Mouse (Mus musculus) gastrocnemius, postnatal 10 days (tissue): ENCODE measurements around the gene Atp6v1g2. TPM values are rescaled to one million over a fixed set of nuclear protein-coding genes. Genes with fewer than 3 reads are reported as not detected.

ENCODE experiments used
- DNase-seq: peaks from one replicate; pipeline ENCODE4 v3.0.0; 2021; ENCODE audit warnings: mixed read lengths
- total RNA-seq, 2 experiments: library from RNA; stranded (reverse); gene quantifications; 2 replicates each; pipeline ENCODE4 v1.2.3; 2021

Gene Atp6v1g2
- total RNA-seq, 2 experiments from 2014 or later: 2.1 to 3.3 TPM

DNA sequence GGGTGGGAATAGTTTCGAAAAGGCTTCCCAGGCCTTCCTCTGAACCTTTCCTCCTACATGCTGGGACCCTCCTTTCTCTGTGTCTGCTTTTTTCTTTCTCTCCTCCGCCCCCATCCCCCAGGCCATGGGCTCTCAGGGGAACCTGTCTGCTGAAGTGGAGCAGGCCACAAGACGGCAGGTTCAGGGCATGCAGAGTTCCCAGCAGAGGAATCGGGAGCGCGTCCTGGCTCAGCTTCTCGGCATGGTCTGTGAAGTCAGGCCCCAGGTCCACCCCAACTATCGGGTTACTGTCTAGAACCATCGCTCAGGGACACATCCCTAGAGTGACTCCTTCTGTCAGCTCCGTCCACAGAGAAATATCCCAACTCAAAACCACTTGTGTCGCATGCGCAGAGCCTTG, 4.0 kb downstream of the Atp6v1g2 start:
- no peak for DNase-seq

DNA sequence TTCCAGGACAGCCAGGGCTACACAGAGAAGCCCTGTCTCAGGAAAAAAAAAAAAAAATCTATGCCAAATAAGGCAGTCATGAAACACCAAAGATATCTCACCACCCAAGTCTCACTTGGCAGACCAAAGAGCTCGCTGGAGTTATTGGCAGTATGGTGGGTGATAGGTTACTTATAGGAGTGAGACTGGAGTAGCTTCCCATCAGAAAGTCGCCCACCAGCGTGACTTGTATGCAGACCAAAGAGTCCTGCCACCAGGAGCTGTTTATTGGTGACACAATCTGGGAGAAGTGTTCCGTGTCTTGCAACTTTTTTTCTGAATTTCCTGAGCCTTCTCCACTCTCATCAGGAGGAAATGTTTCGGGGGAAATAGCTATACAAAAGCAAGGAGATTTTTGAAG, 6.2 kb downstream of the Atp6v1g2 start:
- no peak for DNase-seq

DNA sequence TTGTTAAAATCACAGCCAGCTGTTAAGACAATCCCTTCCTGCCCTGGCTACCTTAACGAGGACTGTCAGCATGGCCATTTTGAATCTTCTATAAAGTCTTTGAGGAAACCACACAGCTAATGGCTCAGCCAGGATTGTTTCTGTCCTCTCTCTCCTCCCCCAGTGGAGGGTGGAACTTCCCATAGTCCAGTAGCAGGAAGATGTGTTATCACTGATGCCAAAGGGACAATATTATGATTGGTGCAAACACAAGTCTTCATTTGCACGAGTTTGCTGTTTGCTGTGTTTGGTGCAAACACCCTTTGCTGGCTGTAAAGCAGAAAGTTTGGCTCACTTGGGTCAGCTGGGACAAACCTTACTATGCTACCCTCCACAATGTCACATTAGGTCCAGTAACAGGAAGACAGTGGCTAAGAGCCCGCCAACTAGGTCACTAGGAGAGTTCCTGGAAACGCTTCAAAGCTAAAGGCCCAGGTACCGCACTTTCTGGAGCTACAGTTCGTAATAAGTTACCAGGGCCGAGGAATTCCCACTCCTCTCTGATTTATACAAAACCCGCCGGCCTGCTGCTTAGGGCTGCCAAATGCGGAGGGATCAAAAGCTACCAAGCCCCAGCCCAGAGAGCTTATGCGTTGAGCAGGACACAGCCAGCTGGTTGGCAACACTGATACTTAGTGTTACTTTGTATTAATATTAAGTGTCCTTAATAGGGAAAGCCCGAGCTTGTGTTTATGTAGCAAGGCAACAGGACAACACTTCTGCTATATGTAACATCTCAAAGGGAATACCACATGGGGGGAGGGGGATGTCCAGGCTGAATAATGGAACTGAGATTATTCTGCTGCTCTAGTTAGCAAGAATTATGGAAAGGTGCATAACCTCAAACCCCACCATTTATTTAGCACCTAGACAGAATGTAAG, 7.2 kb downstream of the Atp6v1g2 start:
- DNase-seq: no peak

DNA sequence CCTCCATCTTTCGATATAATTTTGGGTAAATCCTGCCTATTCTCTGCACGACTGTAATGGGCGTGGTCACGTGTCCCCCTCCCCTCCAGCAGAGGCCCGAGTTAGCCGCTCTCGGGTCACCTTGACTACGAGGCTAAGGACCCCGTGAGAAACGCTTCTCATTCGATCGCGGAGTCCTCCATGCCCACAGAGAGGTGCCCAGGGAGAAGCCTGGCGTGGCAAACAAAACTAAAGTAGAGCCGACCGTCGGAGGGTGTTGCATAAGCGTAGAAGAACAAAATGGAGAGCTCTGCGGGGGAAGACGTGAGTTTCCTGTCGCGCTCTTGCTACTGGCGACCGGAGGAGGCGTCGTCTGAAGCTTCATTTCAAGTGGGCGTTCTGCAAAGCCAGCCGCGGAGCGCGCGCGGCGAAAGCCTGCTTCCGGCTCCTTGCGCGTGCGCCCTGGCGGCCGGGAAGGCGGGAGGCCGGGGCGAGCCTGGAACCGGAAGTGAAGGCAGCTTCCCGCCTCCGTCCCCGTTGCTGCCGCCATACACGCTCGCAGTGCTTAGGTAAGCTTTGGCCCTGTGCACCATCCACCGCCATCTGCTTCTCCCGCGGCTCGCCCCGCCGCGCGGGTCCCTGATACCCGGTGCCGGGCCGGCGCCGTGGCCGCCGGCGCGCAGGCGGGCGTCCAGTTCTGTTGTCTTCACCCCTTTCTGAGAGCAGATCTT, 8.0 kb downstream of the Atp6v1g2 start, which contains the start of gene Ddx39b:
Gene Ddx39b, plus strand, starts transcription at position 442 of the 710 bp plus-strand sequence.
- DNase-seq: peak; percentile 94

DNA sequence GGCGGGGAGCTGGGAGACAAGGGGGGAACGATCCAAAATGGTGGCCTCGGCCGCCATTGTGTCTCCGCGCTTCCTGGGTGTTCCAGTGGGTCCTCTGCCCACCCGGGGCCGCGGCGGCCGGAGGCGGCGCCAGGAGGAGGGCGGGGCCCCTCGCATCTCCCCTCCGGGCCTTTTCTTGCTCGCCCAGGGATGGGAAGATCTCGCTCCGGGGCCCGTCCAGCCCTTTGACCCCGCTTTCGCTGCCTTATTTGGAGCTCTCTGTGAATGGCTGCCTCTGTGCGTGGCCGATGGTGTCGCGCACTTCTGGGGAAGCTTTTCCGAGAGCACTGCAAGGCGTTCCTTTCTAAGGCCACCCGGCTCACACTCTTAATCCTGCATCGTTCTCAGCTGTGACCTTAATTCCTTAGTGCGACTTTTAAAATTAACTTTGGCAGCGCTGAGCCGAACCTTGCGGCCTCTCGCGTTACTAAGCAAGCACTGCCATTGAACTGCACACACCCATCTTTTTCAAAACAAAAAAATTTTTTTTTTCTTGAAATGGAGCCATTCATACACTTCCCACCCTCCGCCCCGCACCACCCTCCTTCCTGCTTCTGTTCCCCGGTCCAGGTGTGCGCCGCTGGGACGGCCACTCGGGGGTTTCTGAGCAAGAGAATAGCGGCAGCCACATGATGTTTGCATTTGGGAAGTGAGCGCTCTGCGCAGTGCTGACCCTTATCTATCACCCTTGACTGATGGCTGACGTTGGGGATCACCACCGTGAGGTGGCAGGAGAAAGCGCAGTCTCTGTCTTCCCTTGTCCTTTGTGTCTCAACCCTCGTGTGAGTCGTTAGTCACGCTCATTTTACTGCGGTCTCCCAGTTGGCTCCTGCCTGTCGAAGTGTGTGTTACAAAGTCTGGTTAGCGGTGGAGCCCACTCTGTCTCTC, 8.8 kb downstream of the Atp6v1g2 start:
- DNase-seq: peak; percentile 70

DNA sequence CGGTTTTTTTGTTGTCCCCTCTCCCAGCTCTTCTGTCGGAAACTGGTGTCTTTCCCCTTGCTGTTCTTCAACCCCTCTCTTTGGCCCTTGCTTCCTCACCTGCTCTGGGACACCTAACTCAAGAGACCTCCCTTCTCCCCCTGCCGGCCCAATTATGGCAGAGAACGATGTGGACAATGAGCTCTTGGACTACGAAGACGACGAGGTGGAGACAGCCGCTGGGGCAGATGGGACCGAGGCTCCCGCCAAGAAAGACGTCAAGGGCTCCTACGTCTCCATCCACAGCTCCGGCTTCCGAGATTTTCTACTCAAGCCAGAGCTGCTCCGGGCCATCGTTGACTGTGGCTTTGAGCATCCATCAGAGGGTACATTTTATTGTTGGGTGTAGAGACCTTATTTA, 9.6 kb downstream of the Atp6v1g2 start:
- DNase-seq: peak; percentile 60

DNA sequence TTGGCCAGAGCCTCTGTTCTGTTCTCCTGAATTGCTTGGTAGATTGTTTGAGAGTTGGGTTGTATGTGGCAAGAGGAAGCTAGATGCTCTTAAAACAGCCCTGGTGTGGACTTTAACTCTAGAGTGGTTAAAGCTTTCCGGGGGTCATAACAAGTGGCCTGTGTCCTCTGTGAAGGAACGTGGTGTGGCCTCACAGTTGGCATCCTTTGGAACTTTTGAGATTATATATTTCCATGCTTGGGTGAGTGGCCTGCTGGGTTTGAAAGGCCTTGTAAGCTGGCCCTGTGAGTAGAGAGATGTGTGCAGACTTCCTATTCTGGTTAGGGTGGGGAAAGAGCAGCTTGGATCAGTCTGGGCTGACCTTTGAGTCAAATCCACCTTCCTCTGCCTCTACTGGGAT, 11.5 kb downstream of the Atp6v1g2 start:
- no peak for DNase-seq

DNA sequence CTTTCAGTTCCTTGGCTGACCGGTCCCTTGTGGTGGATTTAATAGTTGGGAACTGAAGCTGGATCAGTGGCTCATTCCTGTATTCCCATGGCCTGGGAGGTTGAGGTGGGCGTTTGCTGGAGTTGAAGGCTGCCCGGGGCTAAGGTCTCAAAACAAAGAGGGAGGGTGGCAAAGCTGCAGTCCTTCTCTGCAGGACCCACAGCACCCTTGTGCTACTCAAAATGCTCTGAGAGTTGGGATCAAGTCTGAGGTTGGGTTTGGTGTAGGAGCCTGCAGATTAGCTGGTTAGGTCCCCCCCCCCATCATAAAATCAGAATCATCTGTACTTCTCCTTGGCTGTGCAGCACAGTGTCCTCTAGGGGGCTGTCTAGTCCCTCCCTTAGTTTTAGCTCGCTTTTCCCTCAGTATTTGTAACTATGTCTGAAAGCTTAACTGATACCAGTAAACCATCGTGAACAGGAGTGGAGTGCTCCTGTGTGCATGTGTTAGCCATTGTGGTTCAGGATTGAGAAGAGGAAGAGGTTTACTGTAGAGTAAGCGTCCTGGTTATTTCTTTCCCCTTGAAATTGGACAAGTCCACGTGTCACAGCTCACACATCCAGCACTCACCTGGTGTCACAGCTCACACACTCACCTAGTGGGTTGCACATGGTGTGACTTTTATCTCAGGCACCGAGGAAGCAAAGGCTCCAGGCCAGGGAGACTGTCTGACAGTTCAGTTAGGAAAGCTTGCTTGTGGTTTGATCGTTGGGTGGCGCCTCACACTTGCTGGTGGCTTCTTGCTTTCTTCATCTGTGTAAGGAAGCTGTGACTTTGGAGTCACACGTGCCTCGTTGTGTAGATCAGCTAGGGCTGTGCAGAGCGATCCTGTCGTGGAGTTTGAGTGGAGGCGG, 12.5 kb downstream of the Atp6v1g2 start:
- no peak for DNase-seq

DNA sequence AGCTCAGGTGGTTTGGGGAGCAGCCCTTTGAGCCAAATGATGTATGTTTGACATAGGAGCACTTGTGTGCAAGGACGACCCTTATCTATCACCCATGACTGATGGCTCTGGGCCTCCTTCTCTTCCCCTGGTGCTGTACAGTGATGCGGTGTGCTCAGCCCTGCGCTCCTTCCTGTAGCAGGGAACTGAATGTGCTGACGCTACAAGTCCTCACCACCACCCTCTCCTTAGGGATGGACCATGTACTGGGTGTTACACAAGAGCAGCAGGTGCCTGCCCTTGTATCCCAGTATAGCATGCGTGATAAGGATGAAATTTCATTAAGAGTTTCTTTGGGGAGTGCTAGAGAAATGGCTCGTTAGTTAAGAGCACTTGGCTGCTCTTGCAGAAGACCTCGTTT, 13.7 kb downstream of the Atp6v1g2 start:
- DNase-seq: no peak

DNA sequence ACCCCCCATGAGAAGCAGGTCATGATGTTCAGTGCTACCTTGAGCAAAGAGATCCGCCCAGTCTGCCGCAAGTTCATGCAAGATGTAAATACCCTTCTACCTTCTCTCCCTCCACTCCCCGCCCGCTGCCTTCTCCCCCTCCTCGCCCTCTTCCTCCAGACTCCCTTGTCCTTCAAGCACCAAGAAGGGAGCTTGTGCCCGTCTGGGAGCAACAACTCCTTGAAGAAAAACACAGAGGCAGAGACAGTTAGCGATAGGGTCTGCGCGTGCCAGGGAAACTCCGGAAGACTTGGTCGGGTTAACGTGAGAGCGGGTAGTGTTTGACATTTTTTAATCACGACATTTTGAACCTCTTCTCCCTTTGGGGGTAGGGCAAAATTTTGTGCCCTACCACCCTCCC, 15.5 kb downstream of the Atp6v1g2 start:
- DNase-seq: no peak

DNA sequence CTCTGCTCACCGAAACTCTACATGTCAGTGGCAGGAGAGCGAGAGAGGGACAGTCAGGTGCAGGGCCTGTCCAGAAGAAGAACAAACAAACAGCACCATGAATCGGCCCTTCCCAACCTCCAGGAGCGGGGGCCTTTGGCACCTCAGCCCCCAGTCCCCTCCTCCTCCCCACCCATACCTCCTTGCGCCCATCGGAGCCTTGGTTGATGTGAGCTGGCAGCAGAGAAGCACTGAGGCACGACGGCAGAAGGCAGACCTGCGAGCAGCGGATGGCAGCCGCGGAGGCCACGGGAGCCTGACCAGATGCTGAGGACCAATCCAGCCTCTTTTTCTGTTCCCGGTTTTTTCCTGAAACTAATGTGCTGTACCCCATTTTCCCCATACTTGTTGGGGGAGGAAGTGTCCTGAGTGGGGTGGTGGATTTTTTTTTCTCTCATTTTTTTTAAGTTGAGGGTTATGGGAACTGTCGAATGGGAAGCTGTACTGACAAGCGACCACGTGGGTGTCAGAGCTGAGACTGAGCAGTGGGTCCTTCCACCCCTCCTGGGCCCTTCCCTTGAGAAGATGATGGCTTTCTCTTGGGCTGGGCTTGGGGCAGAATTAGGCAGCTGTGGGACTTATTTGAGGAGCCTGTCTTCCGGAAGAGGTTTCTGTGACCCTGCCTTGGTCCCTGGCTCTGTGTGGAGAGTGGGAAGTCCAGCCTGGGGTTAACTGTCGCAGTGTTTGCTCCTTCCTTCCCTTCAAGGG, 16.2 kb downstream of the Atp6v1g2 start:
- no peak for DNase-seq

DNA sequence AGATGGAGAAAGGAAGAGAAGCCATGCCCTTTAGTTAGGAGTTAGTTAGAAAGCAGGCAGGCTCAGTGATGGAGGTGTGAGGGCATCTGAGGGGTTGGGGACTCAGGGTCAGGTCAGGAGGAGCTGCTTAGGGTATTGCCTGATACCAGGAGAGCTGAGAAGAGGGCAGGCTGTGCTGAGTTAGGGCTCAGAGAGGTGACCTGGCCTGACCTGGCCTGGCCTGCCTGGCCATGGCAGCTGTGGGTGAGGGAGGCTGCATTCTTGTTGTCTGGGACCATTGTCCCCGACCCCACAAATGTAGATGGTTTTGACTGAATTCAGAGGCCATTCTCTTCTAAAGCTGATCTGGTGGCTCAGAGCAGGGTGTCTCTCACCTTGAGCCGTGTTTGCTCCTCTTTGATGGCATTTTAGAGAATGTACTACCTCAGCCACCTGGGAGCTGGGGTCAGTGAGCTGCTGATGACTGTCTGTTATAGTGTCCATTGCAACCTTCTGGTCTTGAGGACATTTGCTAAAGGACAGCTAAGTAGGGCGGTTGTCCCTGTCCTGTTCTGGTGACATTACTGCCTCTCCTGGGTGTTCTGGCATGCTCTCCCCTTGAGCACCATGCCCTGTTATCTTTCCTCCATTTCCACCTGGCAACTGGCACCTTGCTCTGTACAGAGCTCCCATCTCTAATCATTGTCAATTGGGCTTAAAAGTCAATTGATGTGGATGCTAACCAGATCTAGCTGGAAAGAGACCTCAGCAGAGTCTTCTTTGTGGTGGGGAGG, 17.1 kb downstream of the Atp6v1g2 start:
- no peak for DNase-seq

DNA sequence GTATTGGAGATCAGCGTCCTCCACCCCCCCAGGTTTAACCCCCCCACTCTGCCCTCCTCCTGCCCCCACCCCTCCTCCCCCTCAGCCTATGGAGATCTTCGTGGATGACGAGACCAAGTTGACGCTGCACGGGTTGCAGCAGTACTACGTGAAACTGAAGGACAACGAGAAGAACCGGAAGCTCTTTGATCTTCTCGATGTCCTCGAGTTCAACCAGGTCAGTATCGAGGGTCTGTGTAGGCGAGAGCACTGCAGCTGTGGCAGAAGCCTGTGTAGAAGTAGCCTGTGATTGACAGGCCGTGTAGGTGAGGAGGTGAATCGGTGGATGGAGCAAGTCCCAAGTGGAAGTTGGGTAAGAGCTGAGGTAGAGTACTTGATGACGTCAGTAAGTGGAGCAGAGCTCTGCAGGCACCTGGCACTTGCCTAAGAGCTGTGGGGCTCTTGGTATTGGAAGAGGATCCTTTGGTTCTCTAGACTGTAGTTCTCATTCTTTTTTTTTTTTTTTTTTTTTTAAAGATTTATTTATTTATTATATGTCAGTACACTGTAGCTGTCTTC, 17.8 kb downstream of the Atp6v1g2 start:
- no peak for DNase-seq

DNA sequence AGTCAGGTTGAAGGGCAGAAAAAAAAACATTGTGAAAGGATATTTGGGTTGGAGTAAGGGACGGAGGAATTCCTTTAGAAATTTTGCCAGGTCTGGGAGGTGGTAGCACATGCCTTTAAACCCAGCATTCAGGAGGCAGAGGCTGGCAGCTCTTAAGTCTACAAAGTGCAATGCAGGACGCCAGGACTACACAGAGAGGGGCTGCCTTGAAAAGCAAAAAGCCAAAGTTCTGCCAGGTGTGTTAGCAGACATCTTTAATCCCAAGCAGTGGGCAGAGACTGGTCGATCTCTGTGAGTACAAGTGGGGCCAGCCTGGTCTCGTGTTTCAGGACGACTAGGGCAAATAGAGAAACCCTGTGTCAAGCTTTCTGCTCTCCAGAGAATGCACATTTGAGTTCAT, 18.5 kb downstream of the Atp6v1g2 start:
- no peak for DNase-seq

DNA sequence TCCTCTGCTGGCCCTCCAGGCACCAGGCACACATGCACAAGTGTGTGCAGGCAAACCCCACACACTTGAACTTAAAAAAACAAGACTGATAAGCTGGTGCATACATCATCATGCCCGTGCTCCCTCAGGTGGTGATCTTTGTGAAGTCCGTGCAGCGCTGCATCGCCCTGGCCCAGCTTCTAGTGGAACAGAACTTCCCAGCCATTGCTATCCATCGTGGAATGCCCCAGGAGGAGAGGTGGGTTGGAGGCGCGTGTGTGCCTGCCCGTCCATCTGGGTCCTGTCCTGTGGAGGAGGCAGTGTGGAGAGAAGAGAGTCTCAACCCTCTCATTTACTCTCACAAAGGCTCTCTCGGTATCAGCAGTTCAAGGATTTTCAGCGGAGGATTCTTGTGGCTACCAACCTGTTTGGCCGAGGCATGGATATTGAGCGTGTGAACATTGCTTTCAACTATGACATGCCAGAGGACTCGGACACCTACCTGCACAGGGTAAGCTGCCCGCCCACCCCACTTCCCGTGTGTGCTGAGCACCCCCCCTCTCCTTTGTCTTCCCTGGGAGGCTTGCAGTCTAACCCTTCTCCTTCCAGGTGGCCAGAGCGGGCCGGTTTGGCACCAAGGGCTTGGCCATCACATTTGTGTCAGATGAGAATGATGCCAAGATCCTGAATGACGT, 19.3 kb downstream of the Atp6v1g2 start:
- DNase-seq: no peak

DNA sequence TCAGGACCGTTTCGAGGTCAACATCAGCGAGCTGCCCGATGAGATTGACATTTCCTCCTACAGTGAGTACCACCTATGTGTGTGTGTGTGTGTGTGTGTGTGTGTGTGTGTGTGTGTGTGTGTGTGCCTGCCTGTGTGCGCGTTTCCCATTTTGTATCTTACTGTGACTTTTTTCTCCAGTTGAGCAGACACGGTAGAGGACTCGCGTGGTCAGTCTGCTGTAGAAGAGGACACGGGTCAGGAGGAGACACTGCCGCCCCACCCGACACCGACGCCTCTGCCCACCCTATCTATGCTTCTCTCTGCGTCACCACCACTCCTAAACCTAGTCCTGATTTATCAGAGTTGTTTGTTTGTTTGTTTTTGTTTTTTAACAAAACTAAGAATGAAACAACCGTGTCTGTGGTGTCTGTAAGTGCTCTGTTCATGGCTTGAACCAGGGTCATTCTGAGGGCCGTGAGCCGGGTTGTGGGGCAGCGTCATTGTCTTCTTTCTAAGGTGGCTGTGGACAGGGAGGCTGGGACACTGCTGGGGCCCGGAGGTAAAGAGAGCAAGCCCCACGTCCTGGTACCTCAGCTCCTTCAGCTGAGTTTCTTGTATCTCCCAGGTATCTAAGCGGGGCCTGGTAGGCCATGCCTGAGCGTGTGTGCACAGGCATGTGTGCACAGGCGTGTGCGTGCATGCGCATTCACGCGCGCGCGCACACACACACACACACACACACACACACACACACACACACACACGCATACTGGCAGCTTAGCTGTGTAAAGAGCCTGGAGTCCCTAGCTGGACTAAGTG, 20.0 kb downstream of the Atp6v1g2 start:
- DNase-seq: no peak

DNA sequence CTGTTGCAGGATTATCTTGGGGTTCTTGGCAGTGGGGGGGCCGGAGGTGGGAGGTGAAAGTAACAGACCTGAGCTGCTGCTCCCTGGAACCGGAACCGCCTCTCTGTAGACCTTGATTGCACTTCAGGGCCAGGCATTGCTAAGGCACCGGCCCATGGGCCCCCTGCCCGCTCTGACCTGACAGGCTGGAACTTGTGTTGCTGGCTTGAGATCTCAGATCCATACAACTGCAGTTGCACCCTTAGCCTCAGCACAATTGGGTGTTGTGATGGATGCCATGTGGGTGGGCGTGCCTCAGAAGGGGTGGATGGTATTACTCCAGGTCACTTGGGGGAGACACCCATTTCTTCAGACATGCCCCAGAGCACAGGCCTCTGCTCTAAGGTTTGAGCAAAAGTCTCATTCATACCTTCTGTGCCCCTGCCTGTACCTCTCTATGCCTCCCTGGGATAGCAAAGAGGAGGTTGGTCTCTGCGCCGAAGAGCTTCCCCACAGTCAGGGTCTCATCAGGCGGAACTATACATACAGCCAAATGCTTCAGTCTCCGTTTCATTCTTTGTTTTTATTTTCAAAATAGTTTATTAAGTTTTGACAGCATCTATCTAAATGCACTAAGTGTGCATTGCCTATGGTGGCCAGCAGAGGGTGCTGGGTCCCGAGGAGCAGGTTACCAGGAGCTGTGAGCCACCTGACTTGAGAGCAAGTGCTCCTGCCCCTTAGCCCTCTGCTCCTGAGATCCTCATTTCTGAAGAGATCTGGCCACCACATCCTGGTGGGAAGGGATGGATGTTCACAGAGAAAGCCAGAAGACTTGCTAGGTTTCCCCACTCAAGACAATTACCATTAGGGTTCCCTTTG, 21.0 kb downstream of the Atp6v1g2 start:
- peak; percentile 67 for DNase-seq
